Comparison of ENCODE assay signal across 24 mouse cellular contexts in genomic region chr12:74363076-74363475, GRCm38 (mm10). TPM values are rescaled to one million over a fixed set of nuclear protein-coding genes. Genes with fewer than 3 reads are reported as not detected.
DNase-seq lines count a peak whose midpoint lies in the region; ATAC-seq and TF ChIP-seq lines count a peak whose summit lies in the region.
"Had no signal": no experiment of that assay in that cellular context is flagged by ENCODE, and none has a peak within 500 bp of the region (broad histone marks: within the 10 kb centered on the region; RNA-seq: fewer than 3 reads in every experiment).

No protein-coding gene starts in this region.

- no peaks in the 10 kb centered on the region for H3K36me3 ChIP-seq in forebrain, postnatal 0 days (ENCODE audit: insufficient read depth)
- H3K36me3 ChIP-seq in forebrain, embryonic 13.5 days (ENCODE audit: poor library complexity, severe bottlenecking) = no peaks in the 10 kb centered on the region
- H3K36me3 ChIP-seq in heart, embryonic 10.5 days = no peaks in the 10 kb centered on the region
- H3K36me3 ChIP-seq: embryonic facial prominence, embryonic 10.5 days; kidney, embryonic 15.5 days; liver, embryonic 13.5 days; lung, embryonic 15.5 days; midbrain, embryonic 12.5 days had no signal

- WGBS in forebrain, postnatal 0 days = 28% methylated on average over 6 of the region's 6 CpGs
- 24% methylated on average over 6 of the region's 6 CpGs for WGBS in forebrain, embryonic 13.5 days
- 79% methylated on average over 6 of the region's 6 CpGs for WGBS in heart, embryonic 10.5 days

- H3K4me2 ChIP-seq in forebrain, postnatal 0 days (ENCODE audit: low read depth) = no peak overlapping the region
- H3K4me2 ChIP-seq in forebrain, embryonic 13.5 days = no peak overlapping the region
- H3K4me2 ChIP-seq: kidney, embryonic 15.5 days; liver, embryonic 13.5 days; lung, embryonic 15.5 days; midbrain, embryonic 12.5 days had no signal

- H3K27ac ChIP-seq in forebrain, postnatal 0 days (ENCODE audit: low read depth, low read length) = no peak overlapping the region
- H3K27ac ChIP-seq in forebrain, embryonic 13.5 days = no peak overlapping the region
- no peak overlapping the region for H3K27ac ChIP-seq in heart, embryonic 10.5 days
- H3K27ac ChIP-seq: embryonic facial prominence, embryonic 10.5 days; kidney, embryonic 15.5 days; liver, embryonic 13.5 days; lung, embryonic 15.5 days; macrophage; midbrain, embryonic 12.5 days had no signal

- H3K9ac ChIP-seq in forebrain, postnatal 0 days = no peak overlapping the region
- H3K9ac ChIP-seq in forebrain, embryonic 13.5 days = no peak overlapping the region
- H3K9ac ChIP-seq: kidney, embryonic 15.5 days; liver, embryonic 13.5 days; lung, embryonic 15.5 days; midbrain, embryonic 12.5 days had no signal

- 0 out of 2 replicates have a peak, but pooled peaks cover 4% of the 10 kb centered on the region for H3K4me1 ChIP-seq in forebrain, postnatal 0 days (ENCODE audit: insufficient read depth)
- peaks cover 8% of the 10 kb centered on the region; the same call in 1 of the 2 replicates for H3K4me1 ChIP-seq in forebrain, embryonic 13.5 days
- no peaks in the 10 kb centered on the region for H3K4me1 ChIP-seq in heart, embryonic 10.5 days
- H3K4me1 ChIP-seq: embryonic facial prominence, embryonic 10.5 days; kidney, embryonic 15.5 days; liver, embryonic 13.5 days; lung, embryonic 15.5 days; midbrain, embryonic 12.5 days had no signal

- DNase-seq in forebrain, postnatal 0 days = peak; percentile 35
- peak; percentile 20 for DNase-seq in right cerebral cortex, adult 18-20 months
- DNase-seq in right cerebral cortex, postnatal 4 days = no peak
- peak; percentile 53 for DNase-seq in retina, embryonic 14.5 days (ENCODE audit: low spot score)
- DNase-seq in adipocyte (ENCODE audit: low spot score) = no peak
- no peak for DNase-seq in heart, embryonic 10.5 days (ENCODE audit: low spot score)
- no peak for DNase-seq in heart, adult 11 months
- DNase-seq: adrenal gland, adult 8-10 months; cerebellum, adult 18-20 months; liver, embryonic 13.5 days had no signal

- H3K27me3 ChIP-seq in forebrain, postnatal 0 days (ENCODE audit: insufficient read depth, low read length) = no peaks in the 10 kb centered on the region
- no peaks in the 10 kb centered on the region for H3K27me3 ChIP-seq in forebrain, embryonic 13.5 days
- no peaks in the 10 kb centered on the region for H3K27me3 ChIP-seq in heart, embryonic 10.5 days (ENCODE audit: insufficient read depth, poor library complexity, severe bottlenecking)
- H3K27me3 ChIP-seq: CH12.LX; kidney, embryonic 15.5 days; liver, embryonic 13.5 days; lung, embryonic 15.5 days; midbrain, embryonic 12.5 days had no signal

- no peaks in the 10 kb centered on the region for H3K9me3 ChIP-seq in forebrain, postnatal 0 days (ENCODE audit: low read length)
- no peaks in the 10 kb centered on the region for H3K9me3 ChIP-seq in forebrain, embryonic 13.5 days (replicated peaks)
- H3K9me3 ChIP-seq in heart, embryonic 10.5 days = no peaks in the 10 kb centered on the region
- H3K9me3 ChIP-seq: embryonic facial prominence, embryonic 10.5 days; kidney, embryonic 15.5 days; liver, embryonic 13.5 days; lung, embryonic 15.5 days; midbrain, embryonic 12.5 days had no signal

- TF ChIP-seq CTCF in forebrain, postnatal 0 days (IDR thresholded peaks at IDR 0.05; ENCODE audit: low read depth) = no peak

- peak; percentile 36; the same call in 1 of the 2 replicates for ATAC-seq in forebrain, postnatal 0 days
- ATAC-seq in forebrain, embryonic 13.5 days = no peak

- H3K4me3 ChIP-seq in forebrain, postnatal 0 days (ENCODE audit: low read depth, low read length) = no peak overlapping the region
- no peak overlapping the region for H3K4me3 ChIP-seq in forebrain, embryonic 13.5 days
- H3K4me3 ChIP-seq in heart, embryonic 10.5 days = no peak overlapping the region
- H3K4me3 ChIP-seq: embryonic facial prominence, embryonic 10.5 days; kidney, embryonic 15.5 days; liver, embryonic 13.5 days; lung, embryonic 15.5 days; midbrain, embryonic 12.5 days had no signal

RNA-seq across cellular contexts. Expression of gene Gm11042, which starts 46.9 kb away (rescaled TPM):
- not detected in 2 replicates for total RNA-seq in forebrain, postnatal 0 days (2014; rRNA removed)
- polyA plus RNA-seq in forebrain, postnatal 0 days (2015; fragmentation: Nextera tagmentation; extraction: Ambion mirVana) = not detected in 2 replicates
- polyA plus RNA-seq in forebrain, embryonic 13.5 days (2015; fragmentation: Nextera tagmentation; extraction: Ambion mirVana) = not detected in 2 replicates
- polyA plus RNA-seq in heart, embryonic 10.5 days (2016; fragmentation: Nextera tagmentation; extraction: Ambion mirVana) = not detected in 2 replicates
- total RNA-seq: adrenal gland, adult 8-10 months; CH12.LX; granulocyte monocyte progenitor cell, adult 5-6 weeks; layer of hippocampus, adult 18-20 months; left cerebral cortex, postnatal 10 days; neutrophil, adult 5-6 weeks had no signal
- polyA plus RNA-seq: embryonic facial prominence, embryonic 10.5 days; heart, postnatal 0 days; hindbrain, embryonic 11.5 days; intestine, embryonic 14.5 days; kidney, embryonic 15.5 days; liver, embryonic 13.5 days; lung, embryonic 15.5 days; macrophage; midbrain, embryonic 12.5 days had no signal

Comparison
In these comparisons a context has a peak if more than half of its experiments do, and no peak if none do; other contexts are left out.
1. DNase-seq: peak in forebrain, postnatal 0 days (single experiment), right cerebral cortex, adult 18-20 months (single experiment) and retina, embryonic 14.5 days (single experiment); none in right cerebral cortex, postnatal 4 days (single experiment), adipocyte (single experiment), heart, embryonic 10.5 days (single experiment) and heart, adult 11 months (single experiment).